Mouse (Mus musculus): ENCODE data around the gene Urgcp.

DNA sequence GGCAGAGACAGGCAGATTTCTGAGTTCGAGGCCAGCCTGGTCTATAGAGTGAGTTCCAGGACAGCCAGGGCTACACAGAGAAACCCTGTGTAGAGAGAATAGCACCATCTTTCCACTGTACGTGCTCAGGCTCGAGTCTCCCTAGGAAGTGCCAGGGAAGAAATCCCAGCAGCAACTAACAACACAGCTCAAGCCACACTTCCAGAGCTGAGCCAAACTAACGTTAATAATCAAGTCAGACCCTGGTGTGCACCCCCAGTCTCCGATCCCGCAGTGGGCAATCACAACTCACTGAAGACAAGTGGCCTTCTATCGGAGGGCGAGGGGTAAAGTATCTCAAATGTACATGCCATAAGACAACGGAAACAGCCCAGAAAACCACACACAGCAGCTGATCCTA lies 32.6 kb downstream of the Urgcp start:
- TF ChIP-seq EP300 (IDR thresholded peaks at IDR 0.05; ENCODE audit: low read depth) (no peak), CTCF (IDR thresholded peaks at IDR 0.05; ENCODE audit: low read depth) (no peak)
